Mouse (Mus musculus) G1E (cell line): ENCODE results near the gene Uqcr11. TPM values are rescaled to one million over a fixed set of nuclear protein-coding genes. Genes with fewer than 3 reads are reported as not detected.

ENCODE experiments used
- ATAC-seq: 2 replicates; pipeline ENCODE4 v1.8.0; 2016; ENCODE audit warnings: mild to moderate bottlenecking; ENCODE audit not compliant: insufficient number of reproducible peaks, poor library complexity, low FRiP score, severe bottlenecking; ENCODE audit errors: extremely low read depth
- DNase-seq: peaks from one replicate; pipeline ENCODE4 v3.0.0; 2012; ENCODE audit warnings: low spot score
- H3K27me3 ChIP-seq: 2 replicates; pipeline ENCODE4 v1.6.1; 2012; ENCODE audit warnings: mild to moderate bottlenecking, low read length, inconsistent platforms; ENCODE audit not compliant: insufficient read depth
- H3K36me3 ChIP-seq: replicated peaks from 2 replicates; pipeline ENCODE3; 2012; ENCODE audit warnings: mild to moderate bottlenecking, inconsistent platforms
- H3K4me1 ChIP-seq: 2 replicates; pipeline ENCODE4 v1.6.1; 2012; ENCODE audit warnings: low read depth, low read length, inconsistent platforms, mixed read lengths; ENCODE audit not compliant: insufficient read depth
- H3K4me3 ChIP-seq: 2 replicates; pipeline ENCODE4 v1.5.1; 2012; ENCODE audit warnings: low read depth, mild to moderate bottlenecking, inconsistent platforms, low read length, moderate library complexity, mixed read lengths
- H3K9me3 ChIP-seq: replicated peaks from 2 replicates; pipeline ENCODE4 v1.6.1; 2012; ENCODE audit warnings: inconsistent platforms
- CTCF ChIP-seq: IDR thresholded peaks from 2 replicates; pipeline ENCODE4 v1.5.1; 2012; ENCODE audit warnings: low read depth, low read length, inconsistent platforms, mixed read lengths
- GATA1 ChIP-seq: IDR thresholded peaks from 2 replicates; pipeline ENCODE4 v1.6.1; 2012; ENCODE audit warnings: borderline replicate concordance, low read length, inconsistent platforms, mixed read lengths
- GATA2 ChIP-seq: IDR thresholded peaks from 2 replicates; pipeline ENCODE4 v1.6.1; 2012; ENCODE audit warnings: low read depth, low read length, inconsistent platforms, borderline replicate concordance
- POLR2AphosphoS5 ChIP-seq: IDR thresholded peaks from 2 replicates; pipeline ENCODE4 v1.6.1; 2012; ENCODE audit warnings: low read depth, low read length, inconsistent platforms; ENCODE audit not compliant: insufficient replicate concordance
- TAL1 ChIP-seq: conservative IDR thresholded peaks from 2 replicates; pipeline ENCODE4 v1.6.1; 2012; ENCODE audit warnings: low read depth, low read length, inconsistent platforms, mixed read lengths
- polyA plus RNA-seq: library from polyadenylated mRNA; stranded (reverse); fragments of >175 nt; gene quantifications from 2 replicates; pipeline ENCODE4 v1.2.3, GENCODE M21; 2012
- total RNA-seq, 2 experiments: library from RNA; stranded (forward) in 1 of 2; stranded (reverse) in 1 of 2; fragments of 200-1000 nt in 1 of 2; fragments of >200 nt in 1 of 2; fragmentation: Nextera tagmentation in 1 of 2; gene quantifications; 2 replicates each; pipeline ENCODE4 v1.2.3; 2014 to 2017

Uqcr11 gene
- total and polyA plus RNA-seq, 3 experiments, result 57.3 to 1,650 (median 376) TPM

- H3K4me1 ChIP-seq, result peaks cover 52% of the 10 kb centered on the region
- DNase-seq (no peak), ATAC-seq (no peak)
- peaks cover 4% of the 10 kb centered on the region; the same call in 1 of the 2 replicates for H3K27me3 ChIP-seq
- no peaks in the 10 kb centered on the region for H3K9me3 ChIP-seq
- TF ChIP-seq POLR2AphosphoS5, result no peak
- no peak for TF ChIP-seq CTCF
- TF ChIP-seq GATA1, result no peak
- no peak for TF ChIP-seq TAL1
- no peak for TF ChIP-seq GATA2
- H3K36me3 ChIP-seq, result no peaks in the 10 kb centered on the region
- H3K4me3 ChIP-seq, result no peak overlapping the region
These were observed 31.3 kb upstream of the Uqcr11 start for GRCm38 (mm10) chr10:80437973-80438372.

GRCm38 (mm10) chr10:80436276-80436675 is 29.6 kb upstream of the Uqcr11 start:
- ATAC-seq (no peak), DNase-seq (no peak)
- Histone ChIP-seq H3K36me3 (peaks cover 7% of the 10 kb centered on the region), H3K9me3 (no peaks in the 10 kb centered on the region), H3K4me1 (peaks cover 56% of the 10 kb centered on the region), H3K4me3 (peak overlapping the region; percentile 64; the same call in 1 of the 2 replicates), H3K27me3 (peaks cover 4% of the 10 kb centered on the region; the same call in 1 of the 2 replicates)
- no peak for TF ChIP-seq POLR2AphosphoS5
- TF ChIP-seq CTCF, result no peak
- TF ChIP-seq GATA1, result no peak
- no peak for TF ChIP-seq GATA2
- TF ChIP-seq TAL1, result no peak

GRCm38 (mm10) chr10:80435764-80436163 is 29.1 kb upstream of the Uqcr11 start:
- DNase-seq, result peak; percentile 68
- no peak for ATAC-seq
- Histone ChIP-seq H3K4me3 (peak overlapping the region; percentile 64; the same call in 1 of the 2 replicates), H3K36me3 (peaks cover 12% of the 10 kb centered on the region), H3K9me3 (no peaks in the 10 kb centered on the region), H3K4me1 (peaks cover 61% of the 10 kb centered on the region), H3K27me3 (peaks cover 4% of the 10 kb centered on the region; the same call in 1 of the 2 replicates)
- TF ChIP-seq GATA1, result no peak
- no peak for TF ChIP-seq GATA2
- no peak for TF ChIP-seq POLR2AphosphoS5
- TF ChIP-seq TAL1, result no peak
- TF ChIP-seq CTCF, result no peak

- Histone ChIP-seq H3K27me3 (peaks cover 4% of the 10 kb centered on the region; the same call in 1 of the 2 replicates), H3K9me3 (no peaks in the 10 kb centered on the region), H3K36me3 (peaks cover 21% of the 10 kb centered on the region), H3K4me3 (peak overlapping the region; percentile 62; the same call in 1 of the 2 replicates), H3K4me1 (peaks cover 66% of the 10 kb centered on the region)
- TF ChIP-seq GATA1 (no peak), GATA2 (no peak), TAL1 (no peak), POLR2AphosphoS5 (0 out of 2 replicates have a peak, but pooled peaks have one; percentile 18), CTCF (no peak)
- no peak for ATAC-seq
- DNase-seq, result no peak
These were observed 28.2 kb upstream of the Uqcr11 start for GRCm38 (mm10) chr10:80434823-80435222.

GRCm38 (mm10) chr10:80434233-80434592 is 27.6 kb upstream of the Uqcr11 start:
- peaks cover 4% of the 10 kb centered on the region; the same call in 1 of the 2 replicates for H3K27me3 ChIP-seq
- ATAC-seq, result no peak
- DNase-seq, result no peak
- peaks cover 27% of the 10 kb centered on the region for H3K36me3 ChIP-seq
- no peaks in the 10 kb centered on the region for H3K9me3 ChIP-seq
- TF ChIP-seq GATA1 (no peak), GATA2 (no peak), TAL1 (no peak), CTCF (no peak), POLR2AphosphoS5 (no peak)
- H3K4me1 ChIP-seq, result peaks cover 68% of the 10 kb centered on the region
- peak overlapping the region; percentile 53; the same call in 1 of the 2 replicates for H3K4me3 ChIP-seq

- peaks cover 68% of the 10 kb centered on the region for H3K4me1 ChIP-seq
- peaks cover 4% of the 10 kb centered on the region; the same call in 1 of the 2 replicates for H3K27me3 ChIP-seq
- peak; percentile 92 for ATAC-seq
- TF ChIP-seq TAL1 (no peak), GATA1 (no peak), POLR2AphosphoS5 (no peak), CTCF (no peak), GATA2 (peak; percentile 69; the same call in 1 of the 2 replicates)
- peaks cover 33% of the 10 kb centered on the region for H3K36me3 ChIP-seq
- no peaks in the 10 kb centered on the region for H3K9me3 ChIP-seq
- peak; percentile 96 for DNase-seq
- H3K4me3 ChIP-seq, result peak within 1 kb of the TSS; percentile 97
These were observed 27.0 kb upstream of the Uqcr11 start, which contains the start of gene Tcf3 for GRCm38 (mm10) chr10:80433513-80434232. Tcf3 (minus strand) TSS chr10:80433647.
